Comparison of ENCODE assay signal across 8 mouse cellular contexts in genomic region chr6:148211897-148212680, GRCm38 (mm10). TPM values are rescaled to one million over a fixed set of nuclear protein-coding genes. Genes with fewer than 3 reads are reported as not detected.
DNase-seq lines count a peak whose midpoint lies in the region; ATAC-seq lines count a peak whose summit lies in the region.

Ergic2 (minus strand) TSS chr6:148212374.

- H3K9ac ChIP-seq in heart, embryonic 14.5 days (ENCODE audit: low read length): peak within 1 kb of the TSS; percentile 99
- peak within 1 kb of the TSS; percentile 96 for H3K9ac ChIP-seq in liver, embryonic 13.5 days
- peak within 1 kb of the TSS; percentile 98 for H3K9ac ChIP-seq in stomach, embryonic 16.5 days (ENCODE audit: low read length)

- WGBS in heart, embryonic 14.5 days: 1% methylated on average over 61 of the region's 61 CpGs
- WGBS in liver, embryonic 13.5 days (ENCODE audit: insufficient replicate concordance): 1% methylated on average over 61 of the region's 61 CpGs
- WGBS in stomach, embryonic 16.5 days: under 1% methylated on average over 61 of the region's 61 CpGs

- H3K4me1 ChIP-seq in heart, embryonic 14.5 days (ENCODE audit: control insufficient read depth in 2 of 2, insufficient read depth in 2 of 2, low read length in 2 of 2): peaks cover 0 to 22% of the 10 kb centered on the region in 2 experiments; a peak in 2 of 4 replicates
- H3K4me1 ChIP-seq in liver, embryonic 13.5 days (replicated peaks): peaks cover 35% of the 10 kb centered on the region
- H3K4me1 ChIP-seq in stomach, embryonic 16.5 days (ENCODE audit: control insufficient read depth, insufficient read depth, low read length): peaks cover 9% of the 10 kb centered on the region

- peak; percentile 89 for ATAC-seq in CD4-positive, CD25-positive, alpha-beta regulatory T cell, adult 4 months
- ATAC-seq in heart, embryonic 14.5 days (ENCODE audit: insufficient number of reproducible peaks, insufficient read depth, low FRiP score, low read depth): peak; percentile 99
- ATAC-seq in liver, embryonic 13.5 days (ENCODE audit: low read depth): peak; percentile 96
- ATAC-seq in stomach, embryonic 16.5 days (ENCODE audit: insufficient read depth, low FRiP score): peak; percentile 98

- no peaks in the 10 kb centered on the region for H3K27me3 ChIP-seq in heart, embryonic 14.5 days (ENCODE audit: control insufficient read depth, insufficient read depth, low read length)
- H3K27me3 ChIP-seq in liver, embryonic 13.5 days: no peaks in the 10 kb centered on the region
- H3K27me3 ChIP-seq in stomach, embryonic 16.5 days (ENCODE audit: control insufficient read depth, insufficient read depth, low read length): no peaks in the 10 kb centered on the region

- DNase-seq in c-Kit-negative CD71-positive TER-119-positive erythroid progenitor cells, embryonic 14.5 days (ENCODE audit: low read depth, low spot score): peak; percentile 100
- DNase-seq in fibroblast of lung, adult 2 months (ENCODE audit: low read depth): peak; percentile 99
- DNase-seq in kidney, postnatal 14 days: peak; percentile 99
- DNase-seq in liver, embryonic 13.5 days: peak; percentile 96
- peak; percentile 93 for DNase-seq in neural tube, embryonic 10.5 days (ENCODE audit: extremely low spot score, low spot score)

- peak within 1 kb of the TSS; percentile 85 for H3K4me2 ChIP-seq in heart, embryonic 14.5 days (ENCODE audit: low read length)
- H3K4me2 ChIP-seq in liver, embryonic 13.5 days: peak within 1 kb of the TSS; percentile 78
- H3K4me2 ChIP-seq in stomach, embryonic 16.5 days (ENCODE audit: low read depth, low read length): peak within 1 kb of the TSS; percentile 72

- H3K27ac ChIP-seq in heart, embryonic 14.5 days (replicated peaks in 1 of 2; ENCODE audit: control insufficient read depth in 1 of 2, insufficient read depth in 1 of 2, low read depth in 2 of 2, low read length in 2 of 2): peak within 1 kb of the TSS; percentile 80 to 82
- H3K27ac ChIP-seq in liver, embryonic 13.5 days: peak within 1 kb of the TSS; percentile 93
- H3K27ac ChIP-seq in stomach, embryonic 16.5 days (ENCODE audit: low read length): peak within 1 kb of the TSS; percentile 91

- no peaks in the 10 kb centered on the region for H3K9me3 ChIP-seq in heart, embryonic 14.5 days (ENCODE audit: control insufficient read depth, low read length)
- H3K9me3 ChIP-seq in liver, embryonic 13.5 days (replicated peaks): no peaks in the 10 kb centered on the region
- H3K9me3 ChIP-seq in stomach, embryonic 16.5 days (replicated peaks; ENCODE audit: control insufficient read depth, low read length): no peaks in the 10 kb centered on the region

- H3K36me3 ChIP-seq in heart, embryonic 14.5 days (ENCODE audit: control insufficient read depth, insufficient read depth, low read length): peaks cover 3% of the 10 kb centered on the region; the same call in 1 of the 2 replicates
- H3K36me3 ChIP-seq in liver, embryonic 13.5 days: no peaks in the 10 kb centered on the region
- no peaks in the 10 kb centered on the region for H3K36me3 ChIP-seq in stomach, embryonic 16.5 days (ENCODE audit: control insufficient read depth, insufficient read depth, low read length)

- H3K4me3 ChIP-seq in heart, embryonic 14.5 days (ENCODE audit: control insufficient read depth in 1 of 2, insufficient read depth in 1 of 2, low read depth in 1 of 2, low read length in 2 of 2): peak within 1 kb of the TSS; percentile 81 to 98
- H3K4me3 ChIP-seq in liver, embryonic 13.5 days (replicated peaks): peak within 1 kb of the TSS; percentile 91
- peak within 1 kb of the TSS; percentile 96 for H3K4me3 ChIP-seq in stomach, embryonic 16.5 days (replicated peaks; ENCODE audit: low read length)

RNA-seq across cellular contexts. Expression of gene Ergic2, which starts in this region (rescaled TPM):
- polyA plus RNA-seq in CD4-positive, CD25-positive, alpha-beta regulatory T cell, adult 4 months (2017; shearing (Covaris generic)): 100 to 1,000 TPM; 165 to 174 TPM
- 150 and 157 TPM in 2 replicates for polyA plus RNA-seq in heart, embryonic 14.5 days (2014; fragmentation: Nextera tagmentation; extraction: Ambion mirVana)
- polyA plus RNA-seq in liver, embryonic 13.5 days (2015; fragmentation: Nextera tagmentation; extraction: Ambion mirVana): 122 and 155 TPM in 2 replicates
- polyA plus RNA-seq in stomach, embryonic 16.5 days (2015; fragmentation: Nextera tagmentation; extraction: Ambion mirVana): 201 and 204 TPM in 2 replicates

Comparison
In these comparisons a context has a peak if more than half of its experiments do, and no peak if none do; other contexts are left out.
1. Peak in every context shown above with its lines: DNase-seq, ATAC-seq, H3K4me3 ChIP-seq and H3K27ac ChIP-seq.